Mouse (Mus musculus) CH12.LX (cell line): ENCODE measurements at regions not wholly inside any gene's neighbourhood (a gene's known extent, or its start where the extent isn't known, plus 50 kb on each side); places are given as distances from the start of the nearest gene placed in this dataset.

Experiments
- DNase-seq: peaks from one replicate; pipeline ENCODE4 v3.0.0-alpha.2; 2013; ENCODE audit errors: extremely low read depth
- H3K27ac ChIP-seq: 2 replicates; pipeline ENCODE4 v1.5.1; 2012; ENCODE audit warnings: low read depth, mild to moderate bottlenecking, control low read depth, moderate library complexity; ENCODE audit not compliant: insufficient read depth
- H3K27me3 ChIP-seq: replicated peaks from 2 replicates; pipeline ENCODE3; 2012; ENCODE audit warnings: inconsistent platforms
- H3K36me3 ChIP-seq, 2 experiments: replicated peaks in 1 of 2; 2 replicates each; pipeline versions ENCODE3 to v1.6.1; 2012; ENCODE audit warnings: inconsistent platforms in 1 of 2, low read length in 1 of 2, mild to moderate bottlenecking in 1 of 2, mixed read lengths in 1 of 2, moderate library complexity in 1 of 2; ENCODE audit not compliant: control insufficient read depth in 1 of 2, insufficient read depth in 1 of 2
- H3K4me1 ChIP-seq, 2 experiments: 2 replicates each; pipeline ENCODE4 v1.6.1; 2012; ENCODE audit warnings: inconsistent platforms in 1 of 2, moderate library complexity in 1 of 2; ENCODE audit not compliant: insufficient read depth in 2 of 2, control insufficient read depth in 1 of 2
- H3K4me2 ChIP-seq: 2 replicates; pipeline ENCODE4 v1.6.1; 2012; ENCODE audit warnings: low read depth, mild to moderate bottlenecking, control low read depth; ENCODE audit not compliant: poor library complexity, insufficient read depth, severe bottlenecking
- H3K4me3 ChIP-seq, 3 experiments: fragments of 150-350 bp in 1 of 3; sonication (generic) in 1 of 3; replicated peaks in 1 of 3; 2 replicates each; pipeline versions ENCODE3 to v1.5.1; 2011 to 2012; ENCODE audit warnings: low read depth in 2 of 3, low read length in 2 of 3, mild to moderate bottlenecking in 2 of 3, moderate library complexity in 2 of 3, control low read depth in 1 of 3, improper control_type of control experiment in 1 of 3, inconsistent platforms in 1 of 3, mixed read lengths in 1 of 3; ENCODE audit not compliant: poor library complexity in 1 of 3
- H3K79me2 ChIP-seq: replicated peaks from 2 replicates; pipeline ENCODE4 v1.6.1; 2012; ENCODE audit warnings: mild to moderate bottlenecking, moderate library complexity; ENCODE audit not compliant: control insufficient read depth, poor library complexity, insufficient read depth, severe bottlenecking; ENCODE audit errors: extremely low read depth
- H3K9ac ChIP-seq: 2 replicates; pipeline ENCODE4 v1.6.1; 2012; ENCODE audit warnings: low read depth, mild to moderate bottlenecking, control low read depth, moderate library complexity; ENCODE audit not compliant: insufficient read depth
- H3K9me3 ChIP-seq: replicated peaks from 2 replicates; pipeline ENCODE3; 2012; ENCODE audit warnings: low read length, inconsistent platforms, mixed read lengths
- BHLHE40 ChIP-seq: IDR thresholded peaks from 2 replicates; pipeline ENCODE4 v1.6.1; 2011; ENCODE audit warnings: mild to moderate bottlenecking, low read depth, low read length, improper control_type of control experiment
- CHD2 ChIP-seq: IDR thresholded peaks from 2 replicates; pipeline ENCODE4 v1.6.1; 2011; ENCODE audit warnings: low read length, improper control_type of control experiment
- CTCF ChIP-seq, 2 experiments: IDR thresholded peaks in 1 of 2; conservative IDR thresholded peaks in 1 of 2; 2 replicates each; pipeline ENCODE4 v1.5.1; 2011 to 2012; ENCODE audit warnings: low read depth in 2 of 2, low read length in 2 of 2, improper control_type of control experiment in 1 of 2, inconsistent platforms in 1 of 2, mild to moderate bottlenecking in 1 of 2, moderate library complexity in 1 of 2
- ELF1 ChIP-seq: IDR thresholded peaks from 2 replicates; pipeline ENCODE4 v1.6.1; 2014; ENCODE audit warnings: low read depth, mild to moderate bottlenecking, inconsistent platforms, low read length, improper control_type of control experiment
- EP300 ChIP-seq: IDR thresholded peaks from 2 replicates; pipeline ENCODE4 v1.6.1; 2011; ENCODE audit warnings: low read length, improper control_type of control experiment
- ETS1 ChIP-seq: conservative IDR thresholded peaks from 2 replicates; pipeline ENCODE4 v1.6.1; 2012; ENCODE audit warnings: low read depth, mild to moderate bottlenecking, inconsistent platforms, low read length, improper control_type of control experiment, moderate library complexity
- HCFC1 ChIP-seq: IDR thresholded peaks from 2 replicates; pipeline ENCODE4 v1.6.1; 2012; ENCODE audit warnings: low read depth, mild to moderate bottlenecking, inconsistent platforms, low read length, improper control_type of control experiment
- JUN ChIP-seq: IDR thresholded peaks from 2 replicates; pipeline ENCODE4 v1.6.1; 2011; ENCODE audit warnings: low read depth, mild to moderate bottlenecking, low read length, improper control_type of control experiment, moderate library complexity; ENCODE audit not compliant: insufficient read depth
- KAT2A ChIP-seq: IDR thresholded peaks from 2 replicates; pipeline ENCODE4 v1.6.1; 2012; ENCODE audit warnings: low read length, improper control_type of control experiment, inconsistent platforms; ENCODE audit not compliant: insufficient replicate concordance
- MEF2A ChIP-seq: IDR thresholded peaks from 2 replicates; pipeline ENCODE4 v1.6.1; 2014; ENCODE audit warnings: low read depth, mild to moderate bottlenecking, inconsistent platforms, low read length, improper control_type of control experiment, borderline replicate concordance
- MXI1 ChIP-seq: IDR thresholded peaks from 2 replicates; pipeline ENCODE4 v1.6.1; 2011; ENCODE audit warnings: mild to moderate bottlenecking, low read depth, low read length, improper control_type of control experiment
- NELFE ChIP-seq: IDR thresholded peaks from 2 replicates; pipeline ENCODE4 v1.6.1; 2011; ENCODE audit warnings: low read depth, low read length, improper control_type of control experiment
- PAX5 ChIP-seq: IDR thresholded peaks from 2 replicates; pipeline ENCODE4 v1.6.1; 2012; ENCODE audit warnings: low read length, inconsistent platforms, mixed read lengths
- POLR2A ChIP-seq: IDR thresholded peaks from 2 replicates; pipeline ENCODE4 v1.6.1; 2011; ENCODE audit warnings: low read depth, mild to moderate bottlenecking, improper control_type of control experiment, low read length
- RAD21 ChIP-seq: IDR thresholded peaks from 2 replicates; pipeline ENCODE4 v1.6.1; 2011; ENCODE audit warnings: low read depth, mild to moderate bottlenecking, low read length, improper control_type of control experiment, moderate library complexity
- RCOR1 ChIP-seq: conservative IDR thresholded peaks from 2 replicates; pipeline ENCODE4 v1.6.1; 2012; ENCODE audit warnings: low read depth, mild to moderate bottlenecking, inconsistent platforms, low read length, improper control_type of control experiment
- SMC3 ChIP-seq: IDR thresholded peaks from 2 replicates; pipeline ENCODE4 v1.6.1; 2011; ENCODE audit warnings: low read depth, low read length, improper control_type of control experiment
- TCF12 ChIP-seq: IDR thresholded peaks from 2 replicates; pipeline ENCODE4 v1.6.1; 2014; ENCODE audit warnings: low read depth, mild to moderate bottlenecking, inconsistent platforms, low read length, improper control_type of control experiment
- USF1 ChIP-seq: IDR thresholded peaks from 2 replicates; pipeline ENCODE4 v1.6.1; 2014; ENCODE audit warnings: low read depth, mild to moderate bottlenecking, inconsistent platforms, low read length, improper control_type of control experiment
- USF2 ChIP-seq: conservative IDR thresholded peaks from 2 replicates; pipeline ENCODE4 v1.6.1; 2011; ENCODE audit warnings: low read depth, low read length, improper control_type of control experiment
- ZC3H11A ChIP-seq: IDR thresholded peaks from 2 replicates; pipeline ENCODE4 v1.6.1; 2012; ENCODE audit warnings: low read depth, mild to moderate bottlenecking, inconsistent platforms, low read length, improper control_type of control experiment
- ZMIZ1 ChIP-seq: IDR thresholded peaks from 2 replicates; pipeline ENCODE4 v1.6.1; 2012; ENCODE audit warnings: low read depth, mild to moderate bottlenecking, inconsistent platforms, low read length, improper control_type of control experiment
- ZNF384 ChIP-seq: IDR thresholded peaks from 2 replicates; pipeline ENCODE4 v1.6.1; 2012; ENCODE audit warnings: low read depth, low read length, improper control_type of control experiment, inconsistent platforms
- dilution Hi-C: fragments of 300-500 bp; cut with MboI; formaldehyde crosslinking; loops from 2 replicates; pipeline ENCODE4 v1.14.3; 2020; ENCODE audit warnings: low sequenced_read_pairs; ENCODE audit not compliant: extremely low pct_unique_long_range_greater_than_20kb, extremely low pct_ligation_motif_present
- in situ Hi-C: fragments of 300-500 bp; cut with MboI; formaldehyde crosslinking; loops from 3 replicates; pipeline ENCODE4 v1.14.3; 2019; ENCODE audit warnings: low sequenced_read_pairs, low pct_ligation_motif_present, low pct_unique_long_range_greater_than_20kb, mixed read lengths

GRCm38 (mm10) chr17:75779770-75780169 is 228.0 kb upstream of the Fam98a start:
- Histone ChIP-seq H3K9me3 (no peaks in the 10 kb centered on the region), H3K79me2 (no peaks in the 10 kb centered on the region), H3K4me1 (peaks cover 0 to 18% of the 10 kb centered on the region in 2 experiments; a peak in 2 of 4 replicates), H3K9ac (no peak overlapping the region), H3K27ac (no peak overlapping the region), H3K4me3 (no peak overlapping the region), H3K4me2 (peak overlapping the region; percentile 13; the same call in 1 of the 2 replicates), H3K27me3 (no peaks in the 10 kb centered on the region), H3K36me3 (no peaks in the 10 kb centered on the region)
- no peak for TF ChIP-seq JUN
- TF ChIP-seq KAT2A = no peak
- peak; percentile 50 to 78 for TF ChIP-seq CTCF (conservative IDR thresholded peaks at IDR 0.05 in 1 of 2, IDR thresholded peaks at IDR 0.05 in 1 of 2; ENCODE audit: low read depth in 2 of 2, low read length in 2 of 2)
- TF ChIP-seq RAD21 = peak; percentile 73
- TF ChIP-seq SMC3 = peak; percentile 76
- dilution Hi-C loops = no loop called here
- peak; percentile 73 for DNase-seq
- in situ Hi-C loops = loop anchor here (25.0 kb wide), 1 partner anchor 167 kb away; no protein-coding TSS in a partner anchor

GRCm38 (mm10) chr17:75776611-75777010 is 224.9 kb upstream of the Fam98a start:
- no peak for DNase-seq
- in situ Hi-C loops = loop anchor here (25.0 kb wide), 1 partner anchor 164 kb away; no protein-coding TSS in a partner anchor
- Histone ChIP-seq H3K4me2 (no peak overlapping the region), H3K4me1 (peaks cover 0 to 20% of the 10 kb centered on the region in 2 experiments; a peak in 2 of 4 replicates), H3K27me3 (no peaks in the 10 kb centered on the region), H3K4me3 (no peak overlapping the region), H3K9me3 (no peaks in the 10 kb centered on the region), H3K36me3 (no peaks in the 10 kb centered on the region), H3K9ac (no peak overlapping the region), H3K27ac (no peak overlapping the region), H3K79me2 (no peaks in the 10 kb centered on the region)
- dilution Hi-C loops = no loop called here
- TF ChIP-seq ZC3H11A (no peak), CTCF (conservative IDR thresholded peaks at IDR 0.05 in 1 of 2, IDR thresholded peaks at IDR 0.05 in 1 of 2; ENCODE audit: low read depth in 2 of 2, low read length in 2 of 2) (no peak), ZNF384 (no peak), KAT2A (no peak)

- Histone ChIP-seq H3K27ac (no peak overlapping the region), H3K9me3 (no peaks in the 10 kb centered on the region), H3K27me3 (no peaks in the 10 kb centered on the region), H3K36me3 (no peaks in the 10 kb centered on the region), H3K79me2 (no peaks in the 10 kb centered on the region), H3K4me2 (no peak overlapping the region), H3K4me3 (no peak overlapping the region), H3K4me1 (peaks cover 0 to 17% of the 10 kb centered on the region in 2 experiments; a peak in 2 of 4 replicates), H3K9ac (no peak overlapping the region)
- no peak for DNase-seq
- TF ChIP-seq POLR2A (no peak), NELFE (no peak), HCFC1 (no peak), ETS1 (no peak), KAT2A (no peak), USF1 (no peak), PAX5 (no peak), ELF1 (no peak), MEF2A (no peak), CHD2 (no peak), USF2 (no peak), EP300 (no peak), RCOR1 (no peak), MXI1 (no peak), BHLHE40 (no peak), SMC3 (no peak), ZMIZ1 (no peak), CTCF (conservative IDR thresholded peaks at IDR 0.05 in 1 of 2, IDR thresholded peaks at IDR 0.05 in 1 of 2; ENCODE audit: low read depth in 2 of 2, low read length in 2 of 2) (no peak), TCF12 (no peak)
- in situ Hi-C loops (loop anchor here (25.0 kb wide), 1 partner anchor 163 kb away; no protein-coding TSS in a partner anchor), dilution Hi-C loops (no loop called here)
Observed at GRCm38 (mm10) chr17:75775518-75775917, 223.8 kb upstream of the Fam98a start.
